Mouse (Mus musculus) embryonic facial prominence, embryonic 15.5 days (tissue): ENCODE measurements at regions not wholly inside any gene's neighbourhood (a gene's known extent, or its start where the extent isn't known, plus 50 kb on each side); places are given as distances from the start of the nearest gene placed in this dataset.

Experiments used
- ATAC-seq: fragments of 200-750 bp; cut with Nextera tagmentation; 2 replicates; pipeline ENCODE4 v1.8.0; 2017; ENCODE audit warnings: low read depth, moderate TSS enrichment; ENCODE audit not compliant: insufficient number of reproducible peaks, low FRiP score, low TSS enrichment
- H3K27ac ChIP-seq: fragments of 300-500 bp; sonication (generic); replicated peaks from 2 replicates; pipeline ENCODE4 v1.5.1; 2015; ENCODE audit warnings: mild to moderate bottlenecking, inconsistent platforms
- H3K27me3 ChIP-seq: fragments of 300-500 bp; sonication (generic); 2 replicates; pipeline ENCODE4 v1.6.1; 2015; ENCODE audit warnings: inconsistent platforms
- H3K36me3 ChIP-seq: fragments of 300-500 bp; sonication (generic); 2 replicates; pipeline ENCODE4 v1.6.1; 2015; ENCODE audit warnings: mild to moderate bottlenecking, inconsistent platforms
- H3K4me1 ChIP-seq: fragments of 300-500 bp; sonication (generic); 2 replicates; pipeline ENCODE4 v1.6.1; 2015; ENCODE audit warnings: inconsistent platforms
- H3K4me2 ChIP-seq: fragments of 300-500 bp; sonication (generic); replicated peaks from 2 replicates; pipeline ENCODE4 v1.6.1; 2015; ENCODE audit warnings: mild to moderate bottlenecking, inconsistent platforms
- H3K4me3 ChIP-seq: fragments of 300-500 bp; sonication (generic); replicated peaks from 2 replicates; pipeline ENCODE4 v1.5.1; 2015; ENCODE audit warnings: mild to moderate bottlenecking, inconsistent platforms
- H3K9ac ChIP-seq: fragments of 300-500 bp; sonication (generic); 2 replicates; pipeline ENCODE4 v1.6.1; 2015; ENCODE audit warnings: inconsistent platforms
- H3K9me3 ChIP-seq: fragments of 300-500 bp; sonication (generic); replicated peaks from 2 replicates; pipeline ENCODE4 v1.6.1; 2016; ENCODE audit warnings: inconsistent platforms
- WGBS: fragments of 180-500 bp; shearing (Covaris S2); methylation state at CpG from one replicate; pipeline ENCODE4 v1.1.7; 2015; 5-methylcytosine and 5-hydroxymethylcytosine counted together

DNA sequence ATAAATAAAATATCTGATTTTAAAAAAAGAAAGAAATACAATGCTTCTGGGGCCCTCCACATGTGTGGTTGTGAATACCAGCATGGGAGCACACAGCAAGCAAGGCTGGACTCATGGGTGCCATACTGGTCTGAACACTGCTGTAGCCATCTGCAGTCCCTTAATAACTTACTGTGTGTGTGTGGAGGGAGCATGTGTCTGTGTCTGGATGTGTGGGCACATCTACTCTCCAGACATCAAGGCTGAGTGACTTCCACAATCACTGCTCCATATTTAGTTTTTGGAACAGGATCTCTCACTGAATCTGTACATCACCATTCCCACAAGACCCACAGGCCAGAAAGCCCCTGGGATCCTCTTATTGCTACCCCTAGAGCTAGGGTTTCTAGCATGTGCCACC is 118.9 kb downstream of the Cyp26b1 start:
- Histone ChIP-seq H3K9me3 (no peaks in the 10 kb centered on the region), H3K27ac (no peak overlapping the region), H3K9ac (no peak overlapping the region), H3K4me3 (no peak overlapping the region), H3K4me2 (no peak overlapping the region), H3K4me1 (peaks cover 21% of the 10 kb centered on the region), H3K27me3 (no peaks in the 10 kb centered on the region), H3K36me3 (no peaks in the 10 kb centered on the region)
- ATAC-seq: no peak

DNA sequence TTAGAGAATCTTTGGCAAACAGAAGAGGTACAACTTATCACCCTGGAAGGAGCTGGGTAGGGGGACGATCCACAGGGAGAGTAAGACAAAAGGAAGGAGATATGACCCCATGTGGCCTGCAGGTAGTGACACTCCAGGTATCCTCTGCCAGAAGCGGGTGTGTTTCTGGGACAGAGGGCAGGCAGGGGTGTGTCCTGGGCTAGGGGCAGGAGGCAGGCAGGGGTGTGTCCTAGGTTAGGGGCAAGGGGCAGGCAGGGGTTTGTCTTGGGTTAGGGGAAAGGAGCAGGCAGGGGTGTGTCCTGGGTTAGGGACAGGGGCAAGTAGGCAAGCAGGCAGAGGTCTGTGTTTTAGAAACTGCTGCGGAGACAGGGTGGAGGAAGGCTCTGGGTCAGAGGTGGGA is 120.5 kb downstream of the Cyp26b1 start:
- no peak for ATAC-seq
- H3K4me1 ChIP-seq: peaks cover 19% of the 10 kb centered on the region
- no peak overlapping the region for H3K9ac ChIP-seq
- H3K27ac ChIP-seq: no peak overlapping the region
- H3K4me3 ChIP-seq: no peak overlapping the region
- H3K4me2 ChIP-seq: no peak overlapping the region
- no peaks in the 10 kb centered on the region for H3K9me3 ChIP-seq
- H3K27me3 ChIP-seq: no peaks in the 10 kb centered on the region
- H3K36me3 ChIP-seq: no peaks in the 10 kb centered on the region
- WGBS: 70% methylated on average over 3 of the region's 3 CpGs

DNA sequence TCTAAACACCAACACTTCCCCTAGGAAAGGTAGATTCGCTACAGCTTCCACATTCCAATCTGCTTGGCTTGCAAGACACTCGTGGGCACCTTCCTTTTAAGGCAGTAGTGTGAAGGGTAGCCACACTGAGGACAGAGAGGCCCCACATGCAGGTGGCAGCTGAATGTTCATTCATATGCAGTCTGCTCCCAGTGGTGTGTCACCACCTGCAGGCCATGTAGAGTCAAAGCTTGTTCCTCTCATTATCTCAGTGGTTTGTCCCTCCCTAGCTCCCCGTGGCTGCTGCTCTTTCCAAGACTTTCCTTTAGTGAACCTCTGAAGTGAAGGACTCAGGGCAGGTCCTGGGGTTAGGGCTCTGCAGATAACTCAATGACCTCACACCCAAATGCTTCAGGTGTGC is 121.4 kb downstream of the Cyp26b1 start:
- Histone ChIP-seq H3K27me3 (no peaks in the 10 kb centered on the region), H3K4me1 (peaks cover 12% of the 10 kb centered on the region), H3K4me3 (no peak overlapping the region), H3K36me3 (no peaks in the 10 kb centered on the region), H3K9me3 (no peaks in the 10 kb centered on the region), H3K27ac (no peak overlapping the region), H3K9ac (no peak overlapping the region), H3K4me2 (no peak overlapping the region)
- 34% methylated on average over 3 of the region's 3 CpGs for WGBS
- no peak for ATAC-seq

DNA sequence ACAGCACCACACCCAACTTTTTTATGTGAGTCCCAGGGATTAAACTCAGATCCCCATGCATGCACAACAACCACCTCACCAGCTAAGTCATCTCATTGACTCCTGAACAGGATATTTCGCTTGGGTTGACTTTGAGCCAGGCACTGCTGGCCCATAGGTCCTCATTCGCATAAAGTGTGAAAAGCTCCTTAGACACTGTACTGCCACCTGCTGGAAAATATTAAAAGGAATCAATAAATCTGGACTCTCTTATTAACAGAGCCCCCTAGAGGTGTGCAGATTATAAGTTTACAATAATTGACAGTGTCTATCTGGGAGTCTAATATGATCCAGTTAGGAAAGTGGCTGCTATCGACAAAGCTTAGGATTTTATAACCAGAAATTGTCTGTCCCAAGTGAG is 126.4 kb downstream of the Cyp26b1 start:
- Histone ChIP-seq H3K9ac (no peak overlapping the region), H3K4me3 (no peak overlapping the region), H3K27me3 (no peaks in the 10 kb centered on the region), H3K4me2 (no peak overlapping the region), H3K36me3 (no peaks in the 10 kb centered on the region), H3K9me3 (no peaks in the 10 kb centered on the region), H3K27ac (no peak overlapping the region), H3K4me1 (no peaks in the 10 kb centered on the region)
- no peak for ATAC-seq
- WGBS: 85% methylated on average over 3 of the region's 3 CpGs

DNA sequence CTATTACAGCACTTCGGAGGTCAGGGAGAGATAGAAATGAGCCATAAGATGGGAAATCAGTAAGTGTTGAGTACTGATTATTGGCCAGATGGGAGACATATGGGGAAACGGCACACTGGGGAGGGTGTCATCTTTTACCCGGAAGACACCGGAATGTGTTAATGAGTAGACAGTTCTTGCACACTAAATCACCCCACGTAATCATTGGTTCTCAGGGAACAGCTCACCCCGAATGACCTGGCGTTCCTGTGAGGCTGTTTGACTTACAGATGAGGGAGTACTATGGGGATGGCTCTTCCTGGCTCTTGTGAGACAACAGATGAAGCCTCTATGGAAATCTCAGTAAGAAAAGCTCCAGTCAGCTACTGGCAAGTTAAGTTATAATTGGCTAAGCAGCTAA is 127.5 kb downstream of the Cyp26b1 start:
- Histone ChIP-seq H3K4me2 (no peak overlapping the region), H3K36me3 (no peaks in the 10 kb centered on the region), H3K27ac (no peak overlapping the region), H3K9ac (no peak overlapping the region), H3K4me1 (no peaks in the 10 kb centered on the region), H3K4me3 (no peak overlapping the region), H3K9me3 (no peaks in the 10 kb centered on the region), H3K27me3 (no peaks in the 10 kb centered on the region)
- no peak for ATAC-seq
- WGBS: 77% methylated on average over 7 of the region's 7 CpGs

DNA sequence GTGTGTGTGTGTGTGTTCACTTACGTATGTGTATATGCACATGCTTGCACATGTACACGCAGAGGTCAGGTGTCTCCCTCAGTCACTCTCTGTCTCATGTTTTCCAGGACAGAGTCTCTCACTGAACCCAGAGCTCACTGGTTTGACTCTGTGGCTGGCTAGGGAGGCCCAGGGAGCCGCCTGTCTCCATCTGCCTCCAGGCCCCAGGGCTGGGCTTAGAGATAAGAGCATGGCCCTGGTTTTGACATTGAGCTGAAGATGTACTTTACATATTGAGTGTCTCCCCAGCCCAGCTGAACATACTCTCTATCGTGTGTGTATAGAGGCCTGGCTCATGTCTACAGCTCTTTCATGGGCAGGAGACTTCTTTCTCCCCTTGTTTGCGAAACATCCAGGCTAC is 128.1 kb downstream of the Cyp26b1 start:
- H3K9me3 ChIP-seq: no peaks in the 10 kb centered on the region
- WGBS: 88% methylated on average over 5 of the region's 5 CpGs
- H3K4me2 ChIP-seq: no peak overlapping the region
- H3K27me3 ChIP-seq: no peaks in the 10 kb centered on the region
- H3K36me3 ChIP-seq: no peaks in the 10 kb centered on the region
- H3K4me1 ChIP-seq: no peaks in the 10 kb centered on the region
- H3K4me3 ChIP-seq: no peak overlapping the region
- no peak overlapping the region for H3K9ac ChIP-seq
- no peak for ATAC-seq
- H3K27ac ChIP-seq: no peak overlapping the region

DNA sequence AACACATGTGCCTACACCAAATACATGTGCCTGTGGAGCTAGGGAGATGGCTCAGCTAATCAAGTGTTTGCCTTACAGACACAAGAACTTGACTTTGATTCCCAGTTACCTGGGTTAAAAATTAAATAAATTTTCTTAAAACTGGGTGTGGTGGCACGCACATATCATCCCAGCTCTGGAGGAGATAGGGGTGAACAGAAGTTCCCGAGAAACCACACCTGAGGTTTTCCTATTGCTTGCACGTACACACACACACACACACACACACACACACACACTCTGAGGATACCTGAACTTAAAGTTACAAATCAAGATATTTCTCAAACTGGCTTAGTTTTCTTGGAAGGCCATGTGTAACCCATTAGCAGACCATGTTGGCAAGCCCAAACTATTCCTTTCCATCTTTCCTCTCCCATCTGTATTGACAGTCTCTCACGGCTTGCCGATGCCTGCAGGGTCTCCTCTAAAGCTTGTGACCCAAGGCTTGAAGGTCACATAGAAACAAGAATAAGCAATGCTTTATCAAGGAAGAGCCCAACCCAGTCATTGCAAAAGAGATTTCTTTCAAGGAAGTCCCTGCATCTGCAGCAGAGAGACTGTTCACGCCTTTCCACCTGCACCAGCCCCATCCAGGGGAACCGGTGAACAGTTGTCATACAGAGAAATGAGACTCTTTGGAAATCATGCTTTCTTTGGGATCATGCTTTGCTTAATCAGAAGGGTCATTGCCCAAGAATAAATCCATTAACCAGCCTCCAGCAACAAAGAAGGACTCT is 129.9 kb downstream of the Cyp26b1 start:
- Histone ChIP-seq H3K4me3 (no peak overlapping the region), H3K9me3 (no peaks in the 10 kb centered on the region), H3K27ac (no peak overlapping the region), H3K27me3 (no peaks in the 10 kb centered on the region), H3K4me1 (no peaks in the 10 kb centered on the region), H3K36me3 (no peaks in the 10 kb centered on the region), H3K9ac (no peak overlapping the region), H3K4me2 (no peak overlapping the region)
- WGBS: 71% methylated on average over 7 of the region's 7 CpGs
- ATAC-seq: no peak

DNA sequence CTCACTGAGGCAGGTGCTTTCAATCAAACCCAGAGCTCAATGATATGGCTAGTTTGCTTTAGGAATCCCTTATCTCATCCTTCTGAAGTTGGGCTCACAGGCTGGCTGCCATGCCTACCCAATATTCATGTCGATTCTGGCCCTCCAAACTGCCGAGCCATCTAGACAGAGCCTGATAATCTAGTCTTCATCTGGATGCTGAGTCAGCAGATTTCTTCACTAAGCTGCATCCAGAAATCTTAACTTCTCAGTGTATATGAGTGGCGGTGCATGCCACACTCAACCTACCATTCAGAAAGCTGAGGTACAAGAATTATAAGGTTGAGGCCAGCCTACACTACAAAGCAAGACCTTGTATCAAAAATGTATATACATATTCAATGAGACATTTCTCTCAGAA is 136.9 kb downstream of the Cyp26b1 start:
- no peak overlapping the region for H3K27ac ChIP-seq
- 77% methylated on average over 3 of the region's 3 CpGs for WGBS
- ATAC-seq: no peak

DNA sequence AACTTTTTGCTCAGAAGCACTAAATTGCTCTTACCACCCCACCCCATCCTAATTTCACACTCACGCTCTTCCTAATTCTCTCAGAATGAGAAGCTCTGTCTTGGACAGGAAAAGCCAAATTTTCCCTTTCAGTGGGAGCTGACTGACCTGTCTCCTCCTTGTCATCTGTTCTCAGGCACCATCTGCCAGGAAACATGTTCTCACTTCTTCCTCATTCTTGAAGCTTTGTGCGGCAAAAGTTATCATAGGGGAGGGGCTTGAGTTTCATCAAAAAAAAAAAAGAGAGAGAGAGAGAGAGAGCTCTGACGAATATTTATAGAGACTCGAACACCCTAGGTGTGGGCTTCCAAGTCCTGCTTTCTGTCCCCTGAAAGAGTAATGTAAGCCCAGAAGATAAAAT is 148.6 kb downstream of the Cyp26b1 start:
- Histone ChIP-seq H3K36me3 (no peaks in the 10 kb centered on the region), H3K9me3 (peaks cover 5% of the 10 kb centered on the region; the same call in 1 of the 2 replicates), H3K4me2 (no peak overlapping the region), H3K27me3 (no peaks in the 10 kb centered on the region), H3K27ac (no peak overlapping the region), H3K4me1 (no peaks in the 10 kb centered on the region), H3K9ac (no peak overlapping the region), H3K4me3 (no peak overlapping the region)
- 36% methylated on average over 4 of the region's 4 CpGs for WGBS
- ATAC-seq: no peak

More for the DNA sequence above, 136.9 kb downstream of the Cyp26b1 start:
- Histone ChIP-seq H3K36me3 (no peaks in the 10 kb centered on the region), H3K4me3 (no peak overlapping the region), H3K4me1 (no peaks in the 10 kb centered on the region), H3K4me2 (no peak overlapping the region), H3K9ac (no peak overlapping the region), H3K9me3 (no peaks in the 10 kb centered on the region), H3K27me3 (no peaks in the 10 kb centered on the region)

DNA sequence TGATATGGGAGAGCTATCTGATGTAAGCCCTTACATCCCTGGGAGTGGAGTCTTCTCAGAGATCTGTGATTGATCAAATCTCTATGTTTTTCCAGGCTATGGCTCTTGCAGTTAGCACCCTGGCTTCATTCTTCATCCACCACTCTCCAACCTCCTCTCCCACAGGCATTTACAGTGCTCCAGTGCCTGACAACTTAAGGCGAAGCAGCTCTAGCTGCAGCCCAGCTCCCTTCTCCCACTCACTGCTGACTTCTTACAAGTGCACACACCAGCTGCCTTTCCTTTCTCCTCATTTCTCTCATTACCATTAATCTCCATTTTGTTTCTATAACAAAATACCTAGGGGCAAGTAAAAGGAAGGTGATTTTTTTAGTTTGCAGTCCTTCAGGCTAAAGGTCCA is 151.0 kb downstream of the Cyp26b1 start:
- WGBS: 67% methylated on average over 1 of the region's 1 CpGs
- peaks cover 5% of the 10 kb centered on the region; the same call in 1 of the 2 replicates for H3K9me3 ChIP-seq
- H3K4me3 ChIP-seq: no peak overlapping the region
- no peak overlapping the region for H3K27ac ChIP-seq
- no peak overlapping the region for H3K4me2 ChIP-seq
- no peaks in the 10 kb centered on the region for H3K4me1 ChIP-seq
- H3K9ac ChIP-seq: no peak overlapping the region
- H3K27me3 ChIP-seq: no peaks in the 10 kb centered on the region
- ATAC-seq: no peak
- no peaks in the 10 kb centered on the region for H3K36me3 ChIP-seq

DNA sequence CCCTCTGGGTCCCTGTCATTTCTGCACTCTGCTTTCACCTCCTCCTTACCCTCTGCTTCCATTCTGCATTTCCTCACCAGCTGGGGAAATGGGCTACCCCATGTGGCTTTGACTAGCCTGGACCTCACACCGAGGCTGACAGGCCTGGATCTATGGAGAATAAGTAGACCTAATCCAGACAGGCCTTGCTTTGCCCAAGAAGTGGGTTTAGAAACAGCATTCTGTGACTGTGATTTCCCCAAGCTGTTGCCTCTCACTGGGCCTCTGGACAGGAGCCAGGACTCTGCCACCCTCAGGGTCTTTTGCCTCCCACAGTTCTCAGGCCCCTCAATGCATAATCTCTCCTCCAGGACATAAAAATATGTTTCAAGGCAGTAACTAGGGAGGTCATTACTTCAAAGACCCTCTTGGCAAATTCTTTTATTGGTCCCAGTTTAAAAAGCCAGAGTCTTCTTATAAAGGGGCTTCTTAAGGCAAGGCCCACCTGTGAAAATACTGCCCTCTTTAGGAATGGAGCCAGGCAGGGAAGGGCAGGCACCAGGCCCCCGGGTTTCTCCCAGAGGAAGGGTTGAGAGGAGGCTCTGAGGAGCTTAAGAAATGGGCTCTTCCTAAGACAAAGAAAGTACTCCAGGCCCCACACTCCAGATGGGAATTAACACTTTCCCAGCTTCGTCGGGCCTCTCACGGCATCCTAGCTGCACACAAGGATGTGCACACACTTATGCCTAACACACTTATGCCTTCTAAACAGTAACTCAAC is 151.8 kb downstream of the Cyp26b1 start:
- no peak for ATAC-seq
- no peak overlapping the region for H3K4me2 ChIP-seq
- 62% methylated on average over 5 of the region's 5 CpGs for WGBS
- no peaks in the 10 kb centered on the region; the same call in 1 of the 2 replicates for H3K27me3 ChIP-seq
- no peak overlapping the region for H3K9ac ChIP-seq
- no peaks in the 10 kb centered on the region for H3K4me1 ChIP-seq
- H3K9me3 ChIP-seq: peaks cover 5% of the 10 kb centered on the region; the same call in 1 of the 2 replicates
- no peaks in the 10 kb centered on the region for H3K36me3 ChIP-seq
- H3K27ac ChIP-seq: no peak overlapping the region
- no peak overlapping the region for H3K4me3 ChIP-seq
